Mouse (Mus musculus): ENCODE results near the gene Arl4c.
A peak's percentile ranks its signal among the peaks of the same experiment; 100 is the strongest.
"Not testable (repeated sequence)": the region's sequence is repeated elsewhere in the genome, so short reads cannot be mapped to it uniquely, and the experiment has no call there.

Gene Arl4c

GRCm38 (mm10) chr1:88656096-88656480, 45.9 kb downstream of the Arl4c start:
- no peak for DNase-seq (ENCODE audit: low read depth, low spot score)

DNA sequence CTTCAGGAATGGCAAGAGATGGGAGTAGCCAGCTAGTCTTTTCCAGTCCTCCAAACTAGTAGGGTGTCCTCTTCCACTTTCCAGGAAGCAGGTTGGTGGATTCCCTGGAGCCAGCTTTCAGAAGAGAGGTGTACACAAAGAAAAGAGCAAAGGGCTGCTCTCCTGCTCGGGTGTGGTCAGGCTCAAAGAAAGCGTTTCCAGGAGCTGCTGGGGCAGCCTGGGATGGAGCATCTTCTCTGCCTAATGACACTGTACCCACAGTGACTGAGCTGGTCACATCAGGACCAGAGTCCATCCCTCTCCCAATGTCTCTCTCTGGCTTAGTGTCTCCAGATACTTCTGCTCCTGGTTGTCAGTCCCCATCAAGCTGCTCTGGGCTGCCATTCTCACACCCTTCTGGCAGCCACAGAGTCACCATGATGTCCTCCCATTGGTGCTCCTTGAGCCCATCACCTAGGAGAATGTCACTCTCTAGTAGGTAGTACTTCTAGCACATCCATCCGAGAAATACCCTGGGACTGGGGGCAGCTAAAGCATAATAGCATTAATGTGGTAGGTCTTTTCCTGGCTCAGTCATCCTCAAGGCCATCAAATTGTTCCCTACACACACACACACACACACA, 46.4 kb downstream of the Arl4c start:
- no peak for DNase-seq (ENCODE audit: low read depth, low spot score)

DNA sequence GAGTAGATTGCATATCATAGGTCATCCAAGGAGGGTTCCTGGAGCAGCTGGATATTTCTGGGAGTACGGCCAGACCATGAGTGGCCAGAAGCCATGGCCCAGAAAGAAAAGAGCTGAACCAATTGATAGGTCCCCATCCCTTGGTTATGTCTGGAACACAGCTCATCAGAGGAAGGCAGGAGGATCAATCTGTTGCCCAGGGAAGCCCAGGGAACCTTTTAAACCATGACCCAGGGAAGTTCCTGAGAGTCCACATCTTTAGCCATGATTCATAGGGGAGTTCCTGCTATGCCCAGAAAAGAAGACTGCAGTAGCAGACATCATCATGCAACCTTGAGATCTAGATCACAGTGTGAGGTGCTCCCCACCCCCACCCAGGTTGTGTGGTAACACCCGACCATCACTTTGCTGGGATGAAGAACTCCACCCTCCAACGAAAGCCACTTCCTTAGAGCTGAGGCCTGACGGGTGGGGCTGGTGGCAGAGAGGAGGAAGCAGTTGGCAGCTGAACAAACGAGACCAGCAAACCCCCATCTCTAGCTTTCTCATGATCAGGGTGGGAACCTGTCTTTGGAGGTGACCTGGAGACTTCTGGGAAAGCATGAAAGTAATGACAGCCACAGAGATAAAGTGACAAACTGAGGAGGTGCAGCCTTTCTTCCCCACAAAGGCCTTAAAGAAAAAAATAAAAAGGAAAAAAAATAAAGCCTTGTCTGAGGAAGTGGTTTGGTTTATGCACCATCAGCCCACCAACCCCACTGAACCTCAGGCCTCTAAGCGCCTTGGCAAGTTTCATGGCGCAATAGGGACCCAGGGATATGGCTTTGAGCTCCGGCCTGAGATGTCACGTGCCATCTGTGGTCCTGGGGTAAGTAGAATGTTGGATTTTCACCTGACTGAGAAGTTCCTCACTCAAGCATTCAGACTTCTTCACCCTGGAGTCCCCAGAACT, 47.2 kb downstream of the Arl4c start:
- DNase-seq (ENCODE audit: low read depth, low spot score): peak; percentile 44

- DNase-seq (ENCODE audit: low read depth, low spot score): no peak
These were observed 48.2 kb downstream of the Arl4c start for GRCm38 (mm10) chr1:88653614-88654520.

GRCm38 (mm10) chr1:88652682-88653081, 49.3 kb downstream of the Arl4c start:
- no peak for DNase-seq (ENCODE audit: low read depth, low spot score)

GRCm38 (mm10) chr1:88651668-88652067, 50.4 kb downstream of the Arl4c start:
- no peak for DNase-seq (ENCODE audit: low read depth, low spot score)

DNA sequence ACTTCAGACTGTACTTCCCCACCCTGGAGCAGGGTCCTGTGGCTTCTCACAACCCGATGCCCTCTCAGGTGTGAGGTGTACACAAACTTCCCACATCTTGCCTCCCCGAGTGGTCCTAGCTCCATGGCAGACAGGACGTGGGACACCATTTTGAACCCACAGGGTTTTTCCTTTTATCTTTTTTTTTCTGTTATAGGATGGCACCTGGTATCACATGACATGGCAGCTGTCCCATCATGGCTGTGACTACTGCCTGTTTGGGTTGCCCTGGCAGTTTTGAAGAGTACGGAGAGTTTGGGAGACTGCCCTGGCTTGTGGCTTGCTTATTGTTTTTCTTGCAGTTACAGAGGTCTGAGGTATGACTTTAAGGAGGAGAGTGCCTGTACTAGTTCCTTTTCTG, 53.3 kb downstream of the Arl4c start:
- no peak for DNase-seq (ENCODE audit: low read depth, low spot score)

DNA sequence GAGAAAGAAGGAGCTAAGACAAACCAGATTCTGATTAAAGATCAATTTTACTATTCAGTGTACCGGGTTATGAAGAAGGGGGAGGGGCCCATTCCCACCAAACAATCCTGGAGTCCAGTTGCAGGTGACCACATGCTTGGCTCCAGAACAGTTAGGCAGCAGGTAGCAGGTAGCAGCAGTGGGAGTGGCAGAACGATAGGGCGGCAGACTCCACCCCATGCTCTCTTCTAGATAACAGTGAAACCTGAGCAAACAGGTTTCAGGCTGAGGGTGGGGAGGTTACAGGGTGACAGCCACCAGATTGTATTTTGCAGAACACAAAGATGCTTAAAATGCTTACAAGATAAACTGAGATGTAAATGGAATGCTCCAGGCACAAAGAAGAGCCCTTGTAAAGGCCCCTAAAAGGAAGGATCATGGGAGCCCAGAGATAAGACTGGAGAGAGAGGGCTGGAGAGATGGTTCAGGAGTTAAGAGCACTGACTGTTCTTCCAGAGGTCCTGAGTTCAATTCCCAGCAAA, 56.4 kb downstream of the Arl4c start:
- DNase-seq (ENCODE audit: low read depth, low spot score): no peak

GRCm38 (mm10) chr1:88644417-88644816, 57.6 kb downstream of the Arl4c start:
- DNase-seq (ENCODE audit: low read depth, low spot score): no peak

- no peak for DNase-seq (ENCODE audit: low read depth, low spot score)
These were observed 58.7 kb downstream of the Arl4c start for GRCm38 (mm10) chr1:88643181-88643823.

DNA sequence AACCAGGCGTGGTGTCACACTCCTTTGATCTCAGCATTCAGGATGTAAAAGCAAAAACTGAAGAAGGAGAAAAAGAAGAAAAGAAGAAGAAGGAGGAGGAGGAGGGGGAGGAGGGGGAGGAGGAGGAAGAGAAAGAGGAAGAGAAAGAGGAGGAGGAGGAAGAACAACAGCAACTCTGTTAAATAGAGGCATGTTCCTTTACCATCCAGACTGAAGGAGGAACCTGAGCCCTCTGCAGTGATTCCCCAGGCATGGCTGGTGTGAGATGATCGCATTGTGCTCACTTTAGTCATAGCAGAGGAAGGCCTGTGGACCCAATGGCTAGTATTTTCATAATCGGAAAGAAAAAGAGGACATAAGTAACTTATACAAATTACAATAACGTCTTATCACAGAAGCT, 59.3 kb downstream of the Arl4c start:
- no peak for DNase-seq (ENCODE audit: low read depth, low spot score)

- DNase-seq (ENCODE audit: low read depth, low spot score): no peak
These were observed 60.3 kb downstream of the Arl4c start for GRCm38 (mm10) chr1:88641678-88642215.

GRCm38 (mm10) chr1:88641194-88641593, 60.8 kb downstream of the Arl4c start:
- DNase-seq (ENCODE audit: low read depth, low spot score): no peak

GRCm38 (mm10) chr1:88639432-88640281, 62.4 kb downstream of the Arl4c start:
- DNase-seq (ENCODE audit: low read depth, low spot score): peak; percentile 81

DNA sequence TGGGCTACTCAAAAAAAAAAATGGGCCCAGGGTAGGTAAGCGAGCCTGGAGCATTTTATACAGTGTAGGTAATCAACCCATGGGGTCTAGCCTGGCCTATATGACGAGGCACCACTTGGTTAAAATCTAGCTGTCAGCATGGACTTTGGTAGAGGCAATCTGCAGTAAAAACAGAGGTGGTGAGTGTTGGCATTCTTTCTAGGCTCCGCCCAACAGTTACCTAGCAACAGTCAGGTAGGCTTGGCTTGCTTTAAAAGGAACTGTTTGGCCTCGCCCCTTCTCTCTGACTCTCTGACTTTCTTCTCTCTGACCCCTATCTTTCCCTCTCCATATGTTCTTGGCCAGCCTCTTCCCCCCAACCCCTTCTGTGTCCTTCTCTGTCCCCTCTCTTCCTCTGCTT, 63.4 kb downstream of the Arl4c start:
- DNase-seq (ENCODE audit: low read depth, low spot score): peak; percentile 15

DNA sequence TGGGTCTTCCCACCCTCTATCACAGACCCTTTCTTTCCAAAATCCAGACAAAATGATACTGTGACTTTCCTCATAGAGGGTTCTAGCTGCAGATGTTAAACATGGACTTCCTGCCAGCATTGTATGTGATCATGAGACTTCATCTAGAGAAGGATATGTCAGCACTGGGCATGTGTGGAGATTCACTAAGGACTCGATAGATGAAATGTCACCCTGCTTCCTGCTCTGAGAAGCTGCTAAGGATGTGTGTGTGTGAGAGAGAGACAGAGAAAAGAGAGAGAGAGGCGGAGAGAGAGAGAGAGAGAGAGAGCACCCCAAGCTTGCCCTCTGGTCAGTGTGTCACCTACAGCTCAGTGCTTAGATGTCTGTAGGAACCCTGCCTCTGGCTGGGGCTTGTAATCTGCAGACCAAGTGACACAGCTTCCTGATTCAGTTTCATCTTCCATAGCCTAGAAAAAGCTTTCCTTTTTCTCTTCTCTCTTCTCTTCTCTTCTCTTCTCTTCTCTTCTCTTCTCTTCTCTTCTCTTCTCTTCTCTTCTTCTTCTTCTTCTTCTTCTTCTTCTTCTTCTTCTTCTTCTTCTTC, 65.4 kb downstream of the Arl4c start:
- not testable (repeated sequence) for DNase-seq (ENCODE audit: low read depth, low spot score)

- DNase-seq (ENCODE audit: low read depth, low spot score): no peak
These were observed 66.4 kb downstream of the Arl4c start for GRCm38 (mm10) chr1:88635659-88636058.

- DNase-seq (ENCODE audit: low read depth, low spot score): no peak
These were observed 69.2 kb downstream of the Arl4c start for GRCm38 (mm10) chr1:88632851-88633250.

- no peak for DNase-seq (ENCODE audit: low read depth, low spot score)
These were observed 72.0 kb downstream of the Arl4c start for GRCm38 (mm10) chr1:88629966-88630488.

Data from 3T3-L1 (cell line).